Mouse (Mus musculus) lung, adult 18-20 months (tissue): ENCODE measurements around the gene Vav2.

Experiments used
- DNase-seq, 2 experiments: peaks; one replicate each; pipeline ENCODE4 v3.0.0; 2022; ENCODE audit warnings: mixed read lengths in 2 of 2

Gene Vav2

GRCm38 (mm10) chr2:27408194-27408593, 18.6 kb downstream of the Vav2 start:
- no peak for DNase-seq

- DNase-seq: peak in 1 of 2 experiments; percentile 7
Observed at GRCm38 (mm10) chr2:27406928-27407327, 19.9 kb downstream of the Vav2 start.

DNA sequence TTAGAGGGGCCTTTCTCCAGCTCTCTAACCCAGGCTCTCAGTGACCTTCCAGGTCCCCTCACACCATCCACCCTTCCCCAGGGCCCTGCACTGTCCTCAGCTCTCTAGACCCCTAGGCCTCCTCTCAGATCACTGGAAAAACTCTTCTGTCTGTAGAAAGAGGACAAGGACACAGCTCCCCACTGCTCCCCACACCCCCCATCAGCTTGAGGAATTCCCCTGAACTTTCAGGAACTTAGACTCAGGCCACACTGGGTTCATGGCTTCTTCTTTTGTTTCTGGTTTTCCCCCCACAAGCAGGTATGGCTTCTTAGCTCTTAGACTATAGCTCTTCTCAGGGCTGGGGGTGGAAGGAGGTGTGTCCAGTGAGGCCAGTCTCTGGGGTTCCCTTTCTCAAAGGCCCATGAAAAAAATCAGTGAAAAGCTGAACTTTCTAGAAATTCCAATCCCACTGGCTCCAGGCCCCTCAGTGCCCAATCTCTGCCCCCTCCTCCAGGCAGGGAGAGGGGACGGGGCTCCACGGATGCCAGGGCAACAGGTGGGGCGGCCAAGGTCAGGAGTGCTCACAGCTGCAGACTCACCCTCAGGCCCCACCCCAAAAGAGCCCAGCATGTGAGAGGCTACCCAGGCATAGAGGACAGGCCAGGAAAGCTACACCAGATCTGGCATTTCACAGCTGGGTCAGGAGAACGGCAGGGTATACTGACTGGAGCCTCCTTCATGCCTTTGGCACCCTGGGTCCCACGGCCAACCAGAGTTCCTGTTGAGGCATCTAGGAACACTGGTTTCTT, 21.5 kb downstream of the Vav2 start:
- DNase-seq: no peak

DNA sequence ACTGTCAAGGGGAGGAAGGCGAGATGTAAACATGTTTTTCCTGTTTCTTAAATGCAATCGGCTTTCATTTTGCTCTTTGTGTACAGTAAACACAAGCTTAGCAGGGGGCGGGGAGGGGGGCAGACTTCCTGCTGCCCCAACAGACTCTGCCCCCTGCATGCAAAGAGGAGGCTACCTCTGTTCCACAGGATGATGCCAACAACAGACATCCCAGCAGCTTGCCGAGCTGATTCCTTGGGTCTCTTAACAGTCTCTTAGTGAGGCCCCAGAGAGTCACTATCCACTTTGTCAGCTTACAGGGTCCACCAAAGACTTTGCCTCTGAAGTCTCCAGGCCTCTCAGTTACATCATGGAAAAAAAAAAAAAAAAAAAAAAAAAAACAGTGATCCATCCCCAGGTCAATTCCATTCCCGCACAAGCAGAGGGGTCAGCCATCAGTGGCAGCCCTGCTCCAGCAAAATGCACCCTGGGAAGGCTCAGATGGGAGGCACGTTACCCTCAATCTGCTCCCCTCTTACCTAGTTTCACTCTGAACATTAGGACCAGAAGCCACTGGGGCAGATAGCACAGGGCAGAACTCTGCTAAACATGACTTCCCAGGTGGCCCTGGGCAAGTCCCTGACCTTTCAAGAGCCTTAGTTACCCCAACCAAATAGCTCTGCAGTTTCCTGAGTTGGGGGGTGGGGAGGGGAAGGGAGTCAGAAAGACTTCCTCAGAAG, 22.3 kb downstream of the Vav2 start:
- peak in 1 of 2 experiments; percentile 10 for DNase-seq

DNA sequence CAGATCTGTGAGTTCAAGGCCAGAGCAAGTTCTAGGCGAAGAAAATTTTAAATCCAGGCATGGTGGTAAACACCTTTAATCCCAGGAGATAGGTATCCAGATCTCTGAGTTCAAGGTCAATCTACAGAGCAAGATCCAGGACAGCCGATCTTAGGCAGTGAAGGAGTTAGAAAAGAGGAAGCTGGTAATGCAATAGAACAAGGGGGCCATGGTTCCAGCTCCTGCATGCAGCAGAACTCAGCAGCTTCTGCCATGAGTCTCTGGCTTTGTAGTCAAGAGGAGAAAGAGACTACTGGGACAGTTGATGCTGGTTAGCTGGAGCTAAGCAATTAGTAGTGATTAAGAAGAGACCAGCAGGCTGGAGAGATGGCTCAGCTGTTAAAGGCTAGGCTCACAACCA, 25.3 kb downstream of the Vav2 start:
- no peak for DNase-seq

GRCm38 (mm10) chr2:27400083-27400482, 26.8 kb downstream of the Vav2 start:
- DNase-seq: no peak

GRCm38 (mm10) chr2:27396656-27397440, 30.0 kb downstream of the Vav2 start:
- DNase-seq: no peak

- DNase-seq: no peak
Observed at GRCm38 (mm10) chr2:27394158-27394832, 32.5 kb downstream of the Vav2 start.

GRCm38 (mm10) chr2:27392278-27392677, 34.6 kb downstream of the Vav2 start:
- no peak for DNase-seq

DNA sequence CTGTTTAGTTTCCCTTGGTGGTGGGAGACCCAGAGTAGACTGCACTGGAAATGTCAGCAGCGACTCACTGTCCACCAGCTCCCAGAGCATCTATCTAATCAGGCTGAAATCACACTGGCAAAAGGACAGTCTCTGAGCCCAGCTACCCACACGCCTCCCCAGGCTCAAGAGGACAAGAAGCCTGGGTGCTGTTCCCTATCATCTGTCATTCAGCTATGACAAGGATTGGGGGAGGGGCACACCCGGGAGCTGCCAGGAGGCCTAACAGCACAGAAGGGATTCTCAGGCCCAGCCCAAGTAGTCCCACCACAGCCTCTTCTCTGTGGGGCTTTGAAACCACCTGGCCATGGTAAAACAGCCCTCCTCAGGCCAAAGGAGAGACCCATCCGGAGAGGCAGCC, 36.1 kb downstream of the Vav2 start:
- DNase-seq: no peak

DNA sequence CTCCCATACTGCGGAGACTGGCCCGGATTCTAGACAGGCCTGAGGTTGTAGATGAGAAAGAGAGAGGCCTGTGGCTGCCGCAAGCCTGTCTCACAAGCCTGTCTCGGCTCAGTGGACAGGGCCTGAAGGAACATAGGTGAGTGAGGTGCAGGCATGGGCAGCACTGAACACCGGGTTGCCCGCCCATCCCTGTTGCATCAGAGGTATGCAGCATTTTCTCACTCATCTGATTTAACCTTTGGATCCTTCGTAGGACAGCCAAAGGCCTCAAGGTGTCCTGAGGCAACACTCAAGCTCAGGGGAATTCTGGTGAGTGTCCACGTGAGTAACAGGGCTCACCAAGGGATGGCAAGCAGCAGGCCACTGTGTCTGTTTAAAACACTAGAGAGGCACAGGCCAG, 36.5 kb downstream of the Vav2 start:
- no peak for DNase-seq

GRCm38 (mm10) chr2:27389272-27390162, 37.3 kb downstream of the Vav2 start:
- peak; percentile 64 to 76 for DNase-seq

- DNase-seq: no peak
Observed at GRCm38 (mm10) chr2:27387209-27387608, 39.6 kb downstream of the Vav2 start.

DNA sequence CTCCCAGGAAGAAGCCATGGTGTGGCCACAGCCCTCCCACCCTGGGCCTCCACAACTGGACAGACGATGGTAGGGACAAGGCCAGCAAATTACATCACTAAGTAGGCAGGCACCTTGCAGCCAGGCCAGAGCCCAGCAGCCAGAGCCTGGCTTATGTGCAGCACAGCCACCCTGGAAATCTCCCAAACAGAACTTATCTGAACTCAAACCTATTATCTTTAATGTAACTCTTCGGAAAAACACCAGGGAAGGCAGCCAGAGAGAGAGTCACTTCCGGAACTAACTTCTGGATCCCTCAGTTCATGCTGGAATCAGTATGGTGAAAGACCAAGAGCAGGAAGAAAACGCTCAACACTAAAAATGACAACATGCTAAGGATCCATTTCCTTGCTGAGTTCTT, 45.1 kb downstream of the Vav2 start:
- DNase-seq: peak; percentile 27 to 42

DNA sequence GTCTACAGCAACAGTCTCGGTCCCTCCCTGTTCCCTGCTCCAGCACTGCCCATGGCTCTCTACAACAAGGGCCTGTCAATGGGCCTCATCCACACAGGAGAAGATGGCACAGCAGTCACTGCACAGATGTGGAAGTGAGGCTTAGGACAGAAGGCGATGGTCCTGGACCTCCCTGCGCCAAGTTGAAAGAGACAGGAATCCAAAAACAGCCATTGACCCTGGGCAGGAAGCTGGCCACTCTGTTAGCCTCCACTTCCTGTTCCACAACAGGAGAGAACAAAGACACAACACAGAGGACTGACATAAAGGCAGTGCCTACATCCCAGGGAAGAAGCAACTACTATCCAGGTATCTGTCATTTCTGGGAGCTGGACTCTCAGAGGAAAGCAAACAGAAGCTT, 45.6 kb downstream of the Vav2 start:
- DNase-seq: no peak

GRCm38 (mm10) chr2:27377876-27378275, 49.0 kb downstream of the Vav2 start:
- no peak for DNase-seq

DNA sequence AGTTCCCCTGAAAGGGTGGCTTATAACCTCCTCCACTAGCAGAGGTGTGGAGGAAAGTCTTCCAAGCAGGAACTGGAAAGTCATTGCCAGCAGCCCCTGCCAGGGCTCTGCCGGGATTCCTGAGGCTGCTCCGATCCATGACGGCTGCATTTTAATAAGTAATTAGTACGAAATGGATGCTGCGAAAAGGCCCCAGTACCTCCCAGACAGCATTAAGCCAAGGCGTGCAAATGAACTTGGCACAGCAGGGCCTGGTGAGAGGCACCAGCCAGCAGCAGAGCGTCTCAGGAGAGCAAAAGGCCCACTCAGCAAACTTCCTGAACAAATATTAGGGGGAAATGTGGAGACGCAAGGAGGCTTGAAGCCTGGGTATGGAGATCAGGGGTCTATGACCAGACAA, 49.7 kb downstream of the Vav2 start:
- no peak for DNase-seq

GRCm38 (mm10) chr2:27375141-27375540, 51.7 kb downstream of the Vav2 start:
- no peak for DNase-seq

DNA sequence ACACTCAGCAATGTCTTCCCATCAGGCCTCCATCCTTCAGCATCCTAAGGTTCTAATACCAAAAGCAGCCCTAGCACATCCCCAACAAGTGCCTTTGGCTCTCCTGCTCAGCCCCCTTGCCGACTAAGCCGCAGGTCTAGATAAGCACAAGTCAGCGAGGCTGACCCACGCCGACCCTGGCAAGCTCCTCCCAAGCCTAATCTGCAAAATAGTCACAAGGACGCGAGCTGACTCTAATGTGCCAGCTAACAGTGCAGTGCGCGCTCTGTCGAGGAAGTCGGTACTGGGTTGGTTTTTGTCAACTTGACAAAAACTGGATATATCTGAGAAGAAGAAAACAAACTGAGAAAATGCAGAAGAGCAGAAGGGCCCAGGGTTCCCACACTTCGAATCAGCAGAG, 53.5 kb downstream of the Vav2 start:
- no peak for DNase-seq

DNA sequence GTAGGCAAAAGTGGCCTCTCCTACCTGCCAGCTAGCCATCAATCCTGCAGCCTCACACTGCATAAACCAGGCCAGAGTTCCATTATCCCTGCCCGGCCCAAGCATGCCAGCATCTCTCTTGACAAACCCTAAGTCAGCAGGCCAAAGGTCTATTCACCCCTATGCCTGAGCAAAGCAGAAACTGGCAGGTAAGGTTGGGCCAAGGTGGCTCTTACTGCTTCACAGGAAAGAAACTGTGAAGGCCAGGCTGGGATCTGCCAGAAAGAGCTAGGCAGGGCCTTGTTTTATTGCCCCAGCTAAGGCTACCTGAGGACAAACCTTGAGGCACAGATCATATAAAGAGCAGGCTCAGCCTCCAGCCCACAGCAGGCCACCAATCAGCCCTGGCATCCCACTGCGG, 55.4 kb downstream of the Vav2 start:
- no peak for DNase-seq

GRCm38 (mm10) chr2:27368980-27369379, 57.9 kb downstream of the Vav2 start:
- DNase-seq: peak; percentile 71 to 84

GRCm38 (mm10) chr2:27365296-27365695, 61.5 kb downstream of the Vav2 start:
- DNase-seq: no peak
